Mouse (Mus musculus) granulocyte monocyte progenitor cell, adult 5-6 weeks (primary cell): ENCODE results near the gene Ddx4. TPM values are rescaled to one million over a fixed set of nuclear protein-coding genes. Genes with fewer than 3 reads are reported as not detected.

Source experiments
- ATAC-seq: replicated peaks from 2 replicates; pipeline ENCODE4 v1.8.0; 2016; ENCODE audit warnings: mild to moderate bottlenecking, moderate TSS enrichment, inconsistent platforms; ENCODE audit not compliant: poor library complexity, severe bottlenecking
- total RNA-seq, 2 experiments: library from RNA; stranded (forward) in 1 of 2; stranded (reverse) in 1 of 2; fragments of 200-712, 200-1000 nt in 1 of 2; fragments of >200 nt in 1 of 2; fragmentation: Nextera tagmentation in 1 of 2; gene quantifications; 2 replicates each; pipeline ENCODE4 v1.2.3; 2014 to 2017

Ddx4 gene
- total RNA-seq, 2 experiments from 2014 or later = not detected

DNA sequence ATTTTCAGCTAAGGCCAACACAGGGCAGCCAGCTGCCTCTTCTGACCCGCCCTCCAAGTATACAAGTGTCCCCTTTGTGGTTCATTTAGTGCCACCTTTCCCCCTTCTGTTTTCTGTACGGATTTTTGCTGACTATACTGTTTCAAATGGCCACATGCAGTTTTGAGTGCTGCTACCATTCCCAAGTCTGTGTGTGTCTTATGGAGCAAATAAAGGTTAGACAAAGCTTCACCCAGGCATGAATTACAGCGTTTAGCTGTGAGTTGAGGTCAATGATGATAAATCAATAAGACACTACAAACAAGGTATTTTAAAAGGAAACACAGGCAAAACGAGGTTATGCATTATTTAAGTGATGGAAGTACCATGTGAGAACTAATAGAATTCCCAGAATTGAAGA is 82.7 kb downstream of the Ddx4 start:
- ATAC-seq = no peak

DNA sequence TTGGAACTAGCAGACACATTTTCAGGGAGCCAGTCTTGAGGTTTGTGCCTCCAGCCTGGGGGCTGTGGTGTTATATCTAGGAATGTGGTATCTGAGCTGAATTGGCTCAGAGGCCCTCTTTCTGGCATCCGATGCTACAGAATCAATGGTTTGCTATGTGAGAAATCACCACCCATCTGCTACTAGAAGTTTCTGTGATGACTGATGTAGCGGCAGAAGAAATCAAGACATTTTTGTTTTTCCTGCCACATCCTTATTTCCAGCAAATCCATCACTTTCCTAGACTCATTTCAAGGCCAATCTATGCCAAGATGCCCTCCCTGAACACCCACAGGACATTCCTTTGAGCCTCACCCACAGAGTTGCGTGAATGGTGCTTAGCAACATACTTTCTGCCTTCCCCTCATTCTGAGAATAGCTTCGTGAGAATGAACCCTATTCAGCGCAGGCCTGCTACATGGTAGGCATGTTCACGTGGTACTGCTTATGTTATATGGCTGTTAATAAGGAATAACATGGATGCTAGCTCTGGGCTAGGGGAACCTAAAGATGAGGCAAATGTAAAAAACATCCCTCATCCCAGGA is 91.6 kb downstream of the Ddx4 start:
- no peak for ATAC-seq

DNA sequence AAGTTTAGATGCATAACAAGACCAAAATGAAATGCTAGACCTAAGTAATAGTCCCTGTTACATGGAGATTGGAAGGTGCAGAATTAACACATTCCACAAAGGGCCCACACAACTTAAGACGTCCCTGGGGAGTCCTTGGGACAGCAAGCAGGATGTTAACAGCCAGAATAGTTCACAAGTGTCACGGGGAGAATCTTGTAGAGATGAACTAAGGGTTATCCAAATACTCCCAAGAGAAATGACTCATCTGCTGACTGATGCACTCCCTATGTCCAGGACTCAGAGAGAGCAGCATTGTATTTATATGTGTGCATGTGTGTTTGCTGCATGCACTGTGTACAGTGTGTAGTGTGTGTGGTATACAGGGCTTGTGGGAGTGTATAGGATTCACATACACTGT is 95.8 kb downstream of the Ddx4 start:
- no peak for ATAC-seq

DNA sequence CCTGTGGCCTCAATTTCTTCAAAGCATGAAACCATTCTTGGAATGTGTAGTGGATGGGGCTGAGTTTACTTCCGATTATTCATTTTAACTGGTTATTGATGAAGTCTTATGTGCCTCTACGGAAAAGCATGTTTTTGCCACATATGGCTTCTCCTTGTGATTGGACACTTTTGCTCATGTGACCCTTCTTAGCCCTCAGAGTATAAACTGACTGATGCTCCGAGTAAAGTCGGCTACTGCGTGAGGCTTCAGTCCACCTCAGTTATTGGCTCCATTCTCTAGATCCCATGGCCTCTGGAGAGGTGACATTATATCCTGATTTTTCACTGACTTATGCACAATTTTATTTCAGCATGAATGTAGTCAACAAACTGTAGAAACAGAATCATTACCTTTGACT is 99.0 kb downstream of the Ddx4 start:
- ATAC-seq = no peak

DNA sequence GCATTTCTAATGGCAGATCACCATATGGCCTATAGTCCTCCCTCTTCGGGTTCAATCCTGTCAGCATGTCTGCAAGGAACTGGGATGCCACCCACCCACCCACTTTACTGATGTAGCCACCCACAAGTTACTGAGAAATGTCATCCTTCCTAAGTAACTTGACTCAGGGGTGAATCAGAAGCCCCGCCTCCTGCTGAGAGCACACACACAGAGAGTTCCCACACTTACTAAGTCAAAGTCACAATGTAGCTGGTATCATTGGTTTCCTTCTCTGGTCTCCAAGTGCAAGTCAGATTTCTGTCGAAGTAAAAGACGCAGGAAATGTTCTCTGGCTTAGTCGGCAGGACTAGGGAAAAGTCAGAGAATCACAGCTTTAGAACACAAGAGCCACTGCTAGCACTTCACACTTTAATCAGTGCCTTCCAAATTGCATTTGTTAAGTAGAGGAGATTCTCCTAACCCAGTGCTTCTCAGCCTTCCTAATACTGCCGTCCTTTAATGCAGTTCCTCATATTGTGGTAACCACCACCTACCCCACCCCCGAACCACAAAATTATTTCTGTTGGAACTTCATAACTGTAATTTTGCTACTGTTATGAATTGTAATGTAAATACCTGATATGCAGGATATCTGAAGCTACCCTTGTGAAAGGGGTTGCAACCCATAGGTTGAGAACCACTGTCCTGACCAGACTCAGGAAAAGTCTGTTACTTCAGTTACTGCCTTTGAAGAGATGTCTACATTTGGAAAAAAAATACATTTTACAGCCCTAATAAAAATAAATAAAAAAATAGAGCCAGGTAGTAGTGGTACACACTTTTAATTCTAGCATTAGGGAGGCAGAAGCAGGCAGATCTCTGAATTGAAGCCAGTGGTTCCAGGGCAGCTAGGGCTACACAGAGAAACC is 100.4 kb downstream of the Ddx4 start:
- peak; percentile 85 for ATAC-seq

Other genes with a start within 250 kb of the Ddx4 start
- 47.5 and 70.5 TPM in 2 replicates for gene Il6st, start 188.4 kb downstream of the Ddx4 start, total RNA-seq (2014; fragmentation: Nextera tagmentation)
- 29.1 and 33.4 TPM in 2 replicates for gene Il6st, start 188.4 kb downstream of the Ddx4 start, total RNA-seq (2017)
- gene Il31ra, start 58.1 kb downstream of the Ddx4 start, total RNA-seq (2014; fragmentation: Nextera tagmentation) = 6.1 and 7.8 TPM in 2 replicates
- gene Il31ra, start 58.1 kb downstream of the Ddx4 start, total RNA-seq (2017) = 4.6 and 5.5 TPM in 2 replicates
- gene Slc38a9, start 8.3 kb upstream of the Ddx4 start, total RNA-seq (2014; fragmentation: Nextera tagmentation) = 23.7 and 26.2 TPM in 2 replicates
- 10.2 and 15.9 TPM in 2 replicates for gene Slc38a9, start 8.3 kb upstream of the Ddx4 start, total RNA-seq (2017)
- not detected in 2 replicates for gene Plpp1, start 148.3 kb upstream of the Ddx4 start, total RNA-seq (2014; fragmentation: Nextera tagmentation)
- not detected in 2 replicates for gene Plpp1, start 148.3 kb upstream of the Ddx4 start, total RNA-seq (2017)